Mouse (Mus musculus): ENCODE results near the gene Tac1. TPM values are rescaled to one million over a fixed set of nuclear protein-coding genes. Genes with fewer than 3 reads are reported as not detected.
"Not testable (repeated sequence)": the region's sequence is repeated elsewhere in the genome, so short reads cannot be mapped to it uniquely, and the experiment has no call there.

The Tac1 gene
- 161 and 168 TPM in 2 replicates for polyA plus RNA-seq (2014; fragmentation: Nextera tagmentation; extraction: Ambion mirVana)

DNA sequence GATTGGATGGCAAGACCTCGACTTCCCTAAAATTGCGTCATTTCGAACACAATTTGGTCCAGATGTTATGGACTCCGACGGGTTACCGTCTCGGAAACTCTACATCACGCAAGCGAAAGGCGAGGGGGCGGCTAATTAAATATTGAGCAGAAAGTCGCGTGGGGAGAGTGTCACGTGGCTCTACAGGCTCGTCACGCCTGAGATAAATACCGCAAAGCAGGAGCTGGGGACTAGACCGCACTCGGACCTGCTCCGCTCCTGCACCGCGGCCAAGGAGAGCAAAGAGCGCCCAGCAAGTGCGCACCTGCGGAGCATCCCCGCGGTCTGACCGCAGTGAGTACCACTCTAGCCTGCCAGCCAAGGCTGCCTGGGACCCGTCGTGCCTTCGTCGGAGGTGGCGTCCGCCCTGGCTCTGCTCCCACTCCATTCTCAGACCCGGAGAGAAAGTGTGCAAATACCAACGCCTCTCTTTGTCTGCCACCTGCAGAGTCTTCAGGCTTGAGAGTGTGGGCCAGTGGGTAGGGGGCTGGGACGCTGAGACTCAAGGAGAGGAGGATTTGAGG, at the start of gene Tac1:
TSS of gene Tac1 (plus strand) at position 51 of the 563 bp plus-strand sequence.
- H3K36me3 ChIP-seq (replicated peaks; ENCODE audit: control insufficient read depth, insufficient read depth) = no peaks in the 10 kb centered on the region
- ATAC-seq (ENCODE audit: low FRiP score) (peak; percentile 77), DNase-seq (ENCODE audit: low spot score) (no peak)
- H3K27me3 ChIP-seq (ENCODE audit: control insufficient read depth, insufficient read depth, low read length) = peaks cover 38% of the 10 kb centered on the region
- 2% methylated on average over 37 of the region's 37 CpGs for WGBS
- peak within 1 kb of the TSS; percentile 41 for H3K4me3 ChIP-seq (replicated peaks; ENCODE audit: low read length)
- H3K27ac ChIP-seq = no peak within 1 kb of the TSS
- no peaks in the 10 kb centered on the region for H3K9me3 ChIP-seq (ENCODE audit: control insufficient read depth, low read length)
- peak within 1 kb of the TSS; percentile 85 for H3K4me2 ChIP-seq (replicated peaks)
- H3K4me1 ChIP-seq (replicated peaks; ENCODE audit: control insufficient read depth, insufficient read depth, low read length) = peaks cover 21% of the 10 kb centered on the region; the same call in 1 of the 2 replicates
- H3K9ac ChIP-seq = peak within 1 kb of the TSS; percentile 30

DNA sequence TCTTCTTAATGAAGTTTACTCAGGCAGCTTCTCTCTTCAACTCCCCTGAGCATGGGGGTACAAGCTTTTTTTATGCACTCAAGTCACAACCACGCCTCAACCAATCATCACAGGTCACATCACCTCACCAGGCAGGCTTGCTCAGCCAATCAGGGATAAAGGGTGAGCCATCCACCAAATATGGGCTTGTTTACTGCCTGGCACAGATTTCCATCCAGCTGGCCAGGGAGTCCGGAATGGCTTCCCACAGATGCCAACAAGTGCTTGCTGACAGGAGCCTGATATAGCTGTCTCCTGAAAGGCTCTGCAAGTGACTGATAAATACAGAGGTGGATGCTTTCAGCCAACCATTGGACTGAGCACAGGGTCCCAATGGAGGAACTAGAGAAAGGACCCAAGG, 11.2 kb upstream of the Tac1 start:
- H3K9me3 ChIP-seq (ENCODE audit: control insufficient read depth, low read length); H3K4me2 ChIP-seq (replicated peaks); H3K4me1 ChIP-seq (replicated peaks; ENCODE audit: control insufficient read depth, insufficient read depth, low read length); H3K27ac ChIP-seq; H3K4me3 ChIP-seq (replicated peaks; ENCODE audit: low read length); H3K36me3 ChIP-seq (replicated peaks; ENCODE audit: control insufficient read depth, insufficient read depth); ATAC-seq (ENCODE audit: low FRiP score); DNase-seq (ENCODE audit: low spot score); H3K27me3 ChIP-seq (ENCODE audit: control insufficient read depth, insufficient read depth, low read length); H3K9ac ChIP-seq: not testable (repeated sequence)
- WGBS = 94% methylated on average over 2 of the region's 2 CpGs

DNA sequence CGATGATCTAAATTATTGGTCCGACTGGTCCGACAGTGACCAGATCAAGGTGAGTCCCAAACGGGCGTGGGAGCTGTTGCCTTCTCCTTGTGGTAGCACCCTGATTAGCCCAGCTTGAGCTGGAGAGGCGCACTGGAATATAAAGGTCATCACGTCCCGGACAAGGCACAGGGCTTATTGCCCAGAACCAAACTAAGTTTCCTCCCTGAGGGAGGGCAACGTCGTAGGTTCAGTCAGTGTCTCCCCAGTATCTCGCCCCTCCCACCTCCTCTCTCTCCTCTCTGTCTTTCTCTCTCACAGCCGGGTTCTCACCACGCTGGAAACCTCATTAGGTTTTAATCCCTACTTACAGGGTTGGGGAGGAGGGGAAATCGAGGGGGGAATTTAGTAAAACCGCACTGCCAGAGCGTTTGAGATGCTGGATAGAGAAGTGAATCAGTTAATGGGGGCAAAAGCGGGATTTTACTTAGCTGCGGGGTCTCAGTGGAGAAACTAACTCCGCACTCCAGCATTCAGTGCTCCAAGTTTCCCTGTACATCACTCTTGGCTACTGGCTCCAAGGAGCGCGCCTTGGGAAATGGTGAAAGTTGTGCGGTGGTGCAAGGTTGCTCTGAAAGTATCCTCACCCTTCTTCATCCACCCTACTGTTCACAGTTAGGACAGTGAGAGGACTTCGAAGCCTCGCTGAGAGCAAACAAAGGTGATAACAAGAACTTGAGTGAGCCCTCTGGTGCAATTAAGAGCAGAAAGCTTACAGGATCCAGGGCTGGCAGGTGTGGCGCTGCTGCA, 1.2 kb downstream of the Tac1 start:
- peak; percentile 36 for DNase-seq (ENCODE audit: low spot score)

DNA sequence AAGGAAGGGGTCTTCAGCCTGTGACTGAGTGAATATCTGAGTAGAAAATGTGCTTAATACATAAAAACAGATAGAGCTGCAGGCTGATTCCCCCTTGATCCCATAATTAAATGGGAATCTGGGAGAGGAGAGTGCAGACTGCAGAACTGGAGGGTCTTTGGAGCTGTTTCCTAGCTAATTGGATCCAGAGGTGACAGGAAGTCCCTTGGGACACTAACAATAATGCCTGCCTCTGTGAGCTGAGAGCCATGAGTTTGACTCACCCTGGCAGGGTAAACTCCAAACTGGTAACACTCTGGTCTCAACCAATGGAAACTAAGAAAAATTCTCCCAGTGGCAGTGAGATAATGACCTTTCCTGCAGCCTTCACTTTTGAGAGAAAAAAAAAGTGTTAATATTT, 3.5 kb downstream of the Tac1 start:
- Histone ChIP-seq H3K4me1 (replicated peaks; ENCODE audit: control insufficient read depth, insufficient read depth, low read length) (peaks cover 25% of the 10 kb centered on the region; the same call in 1 of the 2 replicates), H3K4me3 (replicated peaks; ENCODE audit: low read length) (no peak overlapping the region), H3K9ac (no peak overlapping the region), H3K27me3 (ENCODE audit: control insufficient read depth, insufficient read depth, low read length) (peaks cover 38% of the 10 kb centered on the region), H3K9me3 (ENCODE audit: control insufficient read depth, low read length) (no peaks in the 10 kb centered on the region), H3K36me3 (replicated peaks; ENCODE audit: control insufficient read depth, insufficient read depth) (no peaks in the 10 kb centered on the region), H3K4me2 (replicated peaks) (no peak overlapping the region), H3K27ac (no peak overlapping the region)
- DNase-seq (ENCODE audit: low spot score) (no peak), ATAC-seq (ENCODE audit: low FRiP score) (no peak; the same call in 1 of the 2 replicates)

More for the DNA sequence above, 1.2 kb downstream of the Tac1 start:
- no peak for ATAC-seq (ENCODE audit: low FRiP score)
- peaks cover 21% of the 10 kb centered on the region; the same call in 1 of the 2 replicates for H3K4me1 ChIP-seq (replicated peaks; ENCODE audit: control insufficient read depth, insufficient read depth, low read length)
- no peaks in the 10 kb centered on the region for H3K9me3 ChIP-seq (ENCODE audit: control insufficient read depth, low read length)
- H3K27ac ChIP-seq = no peak overlapping the region
- peaks cover 38% of the 10 kb centered on the region for H3K27me3 ChIP-seq (ENCODE audit: control insufficient read depth, insufficient read depth, low read length)
- H3K9ac ChIP-seq = peak overlapping the region; percentile 30
- peak overlapping the region; percentile 85 for H3K4me2 ChIP-seq (replicated peaks)
- H3K36me3 ChIP-seq (replicated peaks; ENCODE audit: control insufficient read depth, insufficient read depth) = no peaks in the 10 kb centered on the region
- WGBS = 3% methylated on average over 25 of the region's 25 CpGs
- H3K4me3 ChIP-seq (replicated peaks; ENCODE audit: low read length) = peak overlapping the region; percentile 41

DNA sequence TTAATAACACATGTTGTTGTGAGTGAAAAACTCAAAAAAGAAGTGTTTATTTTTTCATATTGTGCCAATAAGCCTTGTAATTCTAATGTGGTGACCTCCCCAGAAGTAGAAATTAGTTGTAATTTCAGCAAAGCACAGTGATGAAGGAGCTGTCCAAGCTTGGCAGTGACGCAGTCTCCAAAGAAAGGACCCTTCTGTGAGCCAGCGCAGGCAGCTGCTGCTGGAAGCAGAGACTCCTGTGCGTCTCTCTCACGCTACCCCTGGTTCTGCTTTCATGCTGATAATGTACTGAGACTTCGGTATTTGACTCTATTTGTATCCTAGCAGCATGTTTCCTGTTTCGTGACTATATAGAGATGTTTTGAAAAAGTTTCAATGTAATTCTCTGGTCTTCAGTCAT, 7.8 kb downstream of the Tac1 start:
- ATAC-seq (ENCODE audit: low FRiP score) = peak; percentile 70; the same call in 1 of the 2 replicates
- 38% methylated on average over 6 of the region's 6 CpGs for WGBS

DNA sequence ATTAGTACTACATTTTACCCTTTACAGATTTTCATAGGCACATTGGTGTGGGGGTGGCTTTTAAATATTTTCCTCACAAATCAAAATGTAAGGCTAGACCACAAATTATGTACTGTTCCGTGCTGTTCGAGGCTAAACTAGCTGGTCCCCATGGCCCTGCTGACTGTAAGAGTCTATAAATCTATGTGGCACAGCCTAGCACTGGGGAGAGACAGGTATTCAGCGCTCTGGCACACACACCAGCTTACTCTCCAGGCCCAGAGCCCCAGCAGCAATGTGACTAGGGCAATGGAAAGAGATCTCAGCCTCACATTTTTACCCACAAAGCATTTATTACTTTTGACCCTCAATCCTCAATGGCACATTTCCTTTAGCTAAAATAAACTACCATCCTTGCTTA, 9.9 kb downstream of the Tac1 start:
- ATAC-seq (ENCODE audit: low FRiP score) = no peak
- no peak overlapping the region for H3K4me2 ChIP-seq (replicated peaks)
- no peak overlapping the region for H3K27ac ChIP-seq
- H3K9me3 ChIP-seq (ENCODE audit: control insufficient read depth, low read length) = no peaks in the 10 kb centered on the region
- no peak overlapping the region for H3K4me3 ChIP-seq (replicated peaks; ENCODE audit: low read length)
- no peaks in the 10 kb centered on the region for H3K27me3 ChIP-seq (ENCODE audit: control insufficient read depth, insufficient read depth, low read length)
- no peaks in the 10 kb centered on the region for H3K36me3 ChIP-seq (replicated peaks; ENCODE audit: control insufficient read depth, insufficient read depth)
- H3K4me1 ChIP-seq (replicated peaks; ENCODE audit: control insufficient read depth, insufficient read depth, low read length) = 0 out of 2 replicates have a peak, but pooled peaks cover 4% of the 10 kb centered on the region
- DNase-seq (ENCODE audit: low spot score) = no peak
- WGBS = 75% methylated on average over 3 of the region's 3 CpGs
- no peak overlapping the region for H3K9ac ChIP-seq

More for the DNA sequence above, 7.8 kb downstream of the Tac1 start:
- Histone ChIP-seq H3K4me1 (replicated peaks; ENCODE audit: control insufficient read depth, insufficient read depth, low read length) (0 out of 2 replicates have a peak, but pooled peaks cover 8% of the 10 kb centered on the region), H3K4me3 (replicated peaks; ENCODE audit: low read length) (no peak overlapping the region), H3K27me3 (ENCODE audit: control insufficient read depth, insufficient read depth, low read length) (no peaks in the 10 kb centered on the region; the same call in 1 of the 2 replicates), H3K9me3 (ENCODE audit: control insufficient read depth, low read length) (no peaks in the 10 kb centered on the region), H3K36me3 (replicated peaks; ENCODE audit: control insufficient read depth, insufficient read depth) (no peaks in the 10 kb centered on the region), H3K4me2 (replicated peaks) (no peak overlapping the region), H3K27ac (no peak overlapping the region), H3K9ac (no peak overlapping the region)
- DNase-seq (ENCODE audit: low spot score) = no peak

DNA sequence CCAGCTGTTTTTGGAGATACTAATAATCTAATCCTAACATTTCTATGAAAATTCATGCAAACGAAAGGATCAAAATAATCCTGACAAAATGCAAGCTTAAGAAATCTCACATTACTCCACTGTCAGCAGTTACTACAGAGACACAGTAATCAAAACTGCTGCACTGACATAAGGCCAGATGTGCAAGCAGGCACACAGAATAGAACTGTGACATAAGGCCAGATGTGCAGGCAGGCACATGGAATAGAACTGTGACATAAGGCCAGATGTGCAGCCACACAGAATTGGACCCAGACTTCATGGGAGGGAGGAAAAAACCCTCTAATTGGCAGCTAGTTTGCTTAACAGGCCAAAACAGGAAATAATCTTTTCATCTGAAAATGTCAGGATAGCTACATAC, 16.5 kb downstream of the Tac1 start:
- Histone ChIP-seq H3K4me3 (replicated peaks; ENCODE audit: low read length) (no peak overlapping the region), H3K4me1 (replicated peaks; ENCODE audit: control insufficient read depth, insufficient read depth, low read length) (no peaks in the 10 kb centered on the region), H3K36me3 (replicated peaks; ENCODE audit: control insufficient read depth, insufficient read depth) (no peaks in the 10 kb centered on the region), H3K27me3 (ENCODE audit: control insufficient read depth, insufficient read depth, low read length) (no peaks in the 10 kb centered on the region), H3K4me2 (replicated peaks) (no peak overlapping the region), H3K9me3 (ENCODE audit: control insufficient read depth, low read length) (no peaks in the 10 kb centered on the region), H3K9ac (no peak overlapping the region), H3K27ac (no peak overlapping the region)
- DNase-seq (ENCODE audit: low spot score) = no peak
- WGBS = 80% methylated on average over 1 of the region's 1 CpGs
- ATAC-seq (ENCODE audit: low FRiP score) = no peak

DNA sequence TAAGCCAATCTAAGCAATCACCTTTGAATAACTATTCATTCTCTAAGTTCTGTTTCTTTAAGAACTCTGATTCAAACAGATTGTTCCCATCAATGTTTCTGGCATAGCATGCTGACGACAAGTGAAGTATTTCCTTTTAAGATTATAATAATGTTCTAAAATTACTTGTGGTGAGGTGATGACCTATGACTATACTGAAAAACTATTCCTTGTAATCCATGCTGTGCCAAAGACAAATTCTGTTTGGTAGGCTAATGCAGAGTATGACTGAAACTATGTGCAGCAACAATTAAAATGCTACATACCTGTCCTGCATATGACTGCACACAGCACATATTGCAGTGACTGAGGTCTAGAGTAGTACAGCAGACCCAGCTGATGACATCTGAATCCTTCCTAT, 23.4 kb downstream of the Tac1 start:
- no peaks in the 10 kb centered on the region for H3K36me3 ChIP-seq (replicated peaks; ENCODE audit: control insufficient read depth, insufficient read depth)
- H3K9ac ChIP-seq = no peak overlapping the region
- H3K4me3 ChIP-seq (replicated peaks; ENCODE audit: low read length) = no peak overlapping the region
- H3K9me3 ChIP-seq (ENCODE audit: control insufficient read depth, low read length) = no peaks in the 10 kb centered on the region
- WGBS = 79% methylated on average over 1 of the region's 1 CpGs
- ATAC-seq (ENCODE audit: low FRiP score) = no peak
- H3K4me1 ChIP-seq (replicated peaks; ENCODE audit: control insufficient read depth, insufficient read depth, low read length) = no peaks in the 10 kb centered on the region
- no peak overlapping the region for H3K27ac ChIP-seq
- no peak overlapping the region for H3K4me2 ChIP-seq (replicated peaks)
- DNase-seq (ENCODE audit: low spot score) = no peak
- H3K27me3 ChIP-seq (ENCODE audit: control insufficient read depth, insufficient read depth, low read length) = no peaks in the 10 kb centered on the region

DNA sequence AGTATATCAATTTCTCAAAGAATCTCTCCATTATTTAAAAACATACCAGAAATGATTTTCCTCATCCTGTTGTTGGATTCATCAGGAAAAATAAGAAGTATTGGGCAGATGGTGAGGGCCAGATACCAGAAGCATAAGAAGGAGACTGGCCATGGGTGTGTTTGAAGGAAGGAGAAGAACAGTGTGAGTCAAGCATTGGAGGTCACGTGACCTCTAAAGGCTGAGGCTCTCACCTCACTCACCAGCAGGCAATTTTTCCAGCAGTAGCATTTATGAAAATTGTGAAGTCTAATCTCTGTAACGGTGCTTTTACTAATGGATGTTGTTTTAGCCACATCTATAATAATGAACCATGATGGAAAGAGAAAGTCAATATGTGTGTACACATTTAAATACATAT, 39.8 kb downstream of the Tac1 start:
- Histone ChIP-seq H3K27ac (no peak overlapping the region), H3K4me1 (replicated peaks; ENCODE audit: control insufficient read depth, insufficient read depth, low read length) (no peaks in the 10 kb centered on the region), H3K9me3 (ENCODE audit: control insufficient read depth, low read length) (no peaks in the 10 kb centered on the region), H3K36me3 (replicated peaks; ENCODE audit: control insufficient read depth, insufficient read depth) (no peaks in the 10 kb centered on the region), H3K4me2 (replicated peaks) (no peak overlapping the region), H3K9ac (no peak overlapping the region), H3K27me3 (ENCODE audit: control insufficient read depth, insufficient read depth, low read length) (no peaks in the 10 kb centered on the region), H3K4me3 (replicated peaks; ENCODE audit: low read length) (no peak overlapping the region)
- 99% methylated on average over 2 of the region's 2 CpGs for WGBS
- no peak for ATAC-seq (ENCODE audit: low FRiP score)
- no peak for DNase-seq (ENCODE audit: low spot score)
